Mouse (Mus musculus): ENCODE measurements around the gene Fh1. TPM values are rescaled to one million over a fixed set of nuclear protein-coding genes. Genes with fewer than 3 reads are reported as not detected.

Fh1 gene
- total and polyA plus RNA-seq, 3 experiments: 159 to 186 TPM; not detected in 1

- H3K4me1 ChIP-seq (ENCODE audit: control insufficient read depth in 1 of 2, insufficient read depth in 2 of 2, low read length in 2 of 2): no peaks in the 10 kb centered on the region
These were observed 12.2 kb upstream of the Fh1 start for GRCm38 (mm10) chr1:175637677-175638076.

GRCm38 (mm10) chr1:175632470-175632869, 7.0 kb upstream of the Fh1 start:
- DNase-seq (ENCODE audit: low read depth, low spot score): no peak
- Histone ChIP-seq H3K4me1 (ENCODE audit: control insufficient read depth in 1 of 2, insufficient read depth in 2 of 2, low read length in 2 of 2) (peaks cover 2 to 6% of the 10 kb centered on the region in 2 experiments; a peak in 1 of 4 replicates), H3K27me3 (ENCODE audit: control insufficient read depth in 1 of 2, insufficient read depth in 2 of 2, low read length in 2 of 2) (no peaks in the 10 kb centered on the region), H3K36me3 (ENCODE audit: control insufficient read depth in 1 of 2, insufficient read depth in 2 of 2, low read length in 2 of 2) (peaks cover 0 to 4% of the 10 kb centered on the region in 2 experiments; a peak in 2 of 4 replicates), H3K9ac (ENCODE audit: control insufficient read depth, low read depth, low read length, poor library complexity, severe bottlenecking) (no peak overlapping the region), H3K79me2 (ENCODE audit: control insufficient read depth, insufficient read depth, low read length, poor library complexity) (no peaks in the 10 kb centered on the region; the same call in 1 of the 2 replicates), H3K9me3 (replicated peaks; ENCODE audit: insufficient read depth, low read length) (no peaks in the 10 kb centered on the region), H3K4me3 (ENCODE audit: control insufficient read depth in 1 of 2, insufficient read depth in 1 of 2, low read depth in 2 of 2, low read length in 2 of 2) (peak overlapping the region in 1 of 2 experiments; percentile 79; a peak in 1 of 4 replicates), H3K27ac (ENCODE audit: control insufficient read depth, low read depth, low read length) (no peak overlapping the region)
- no peak for TF ChIP-seq ZNF384 (IDR thresholded peaks at IDR 0.05; ENCODE audit: low read depth, low read length)
- TF ChIP-seq TAL1 (IDR thresholded peaks at IDR 0.05; ENCODE audit: low read length): no peak
- TF ChIP-seq NELFE (IDR thresholded peaks at IDR 0.05; ENCODE audit: low read depth, low read length): no peak
- no peak for TF ChIP-seq ELF1 (IDR thresholded peaks at IDR 0.05; ENCODE audit: low read depth, low read length)
- TF ChIP-seq CHD2 (IDR thresholded peaks at IDR 0.05; ENCODE audit: low read length): no peak
- no peak for TF ChIP-seq USF2 (IDR thresholded peaks at IDR 0.05; ENCODE audit: borderline replicate concordance in 1 of 2, insufficient read depth in 1 of 2, low read depth in 1 of 2, low read length in 2 of 2)
- TF ChIP-seq MAZ (IDR thresholded peaks at IDR 0.05; ENCODE audit: low read depth, low read length): no peak
- no peak for TF ChIP-seq ZC3H11A (IDR thresholded peaks at IDR 0.05; ENCODE audit: low read depth, low read length)
- no peak for TF ChIP-seq HCFC1 (IDR thresholded peaks at IDR 0.05; ENCODE audit: low read depth, low read length)
- TF ChIP-seq MYB (IDR thresholded peaks at IDR 0.05; ENCODE audit: low read depth, low read length): no peak
- no peak for TF ChIP-seq ZMIZ1 (IDR thresholded peaks at IDR 0.05; ENCODE audit: low read depth, low read length)
- no peak for TF ChIP-seq USF1 (IDR thresholded peaks at IDR 0.05; ENCODE audit: low read depth, low read length)
- no peak for TF ChIP-seq BHLHE40 (IDR thresholded peaks at IDR 0.05; ENCODE audit: borderline replicate concordance, low read depth, low read length)
- no peak for TF ChIP-seq POLR2AphosphoS5 (IDR thresholded peaks at IDR 0.05; ENCODE audit: borderline replicate concordance, low read depth, low read length)

More at GRCm38 (mm10) chr1:175637677-175638076, 12.2 kb upstream of the Fh1 start:
- H3K9ac ChIP-seq (ENCODE audit: control insufficient read depth, low read depth, low read length, poor library complexity, severe bottlenecking): no peak overlapping the region
- DNase-seq (ENCODE audit: low read depth, low spot score): no peak
- H3K9me3 ChIP-seq (replicated peaks; ENCODE audit: insufficient read depth, low read length): no peaks in the 10 kb centered on the region
- H3K36me3 ChIP-seq (ENCODE audit: control insufficient read depth in 1 of 2, insufficient read depth in 2 of 2, low read length in 2 of 2): no peaks in the 10 kb centered on the region
- H3K27me3 ChIP-seq (ENCODE audit: control insufficient read depth in 1 of 2, insufficient read depth in 2 of 2, low read length in 2 of 2): no peaks in the 10 kb centered on the region
- no peak overlapping the region for H3K27ac ChIP-seq (ENCODE audit: control insufficient read depth, low read depth, low read length)
- H3K4me3 ChIP-seq (ENCODE audit: control insufficient read depth in 1 of 2, insufficient read depth in 1 of 2, low read depth in 2 of 2, low read length in 2 of 2): no peak overlapping the region
- TF ChIP-seq UBTF (IDR thresholded peaks at IDR 0.05; ENCODE audit: borderline replicate concordance, insufficient read depth, low read depth, low read length) (no peak), HCFC1 (IDR thresholded peaks at IDR 0.05; ENCODE audit: low read depth, low read length) (no peak), RCOR1 (IDR thresholded peaks at IDR 0.05; ENCODE audit: low read depth, low read length) (no peak)
- H3K79me2 ChIP-seq (ENCODE audit: control insufficient read depth, insufficient read depth, low read length, poor library complexity): no peaks in the 10 kb centered on the region

All from MEL (cell line).